Mouse (Mus musculus) gastrocnemius, adult 8-10 months (tissue): Measurements from ENCODE around the gene Sema3c. TPM values are rescaled to one million over a fixed set of nuclear protein-coding genes. Genes with fewer than 3 reads are reported as not detected.

Source experiments
- DNase-seq, 2 experiments: peaks; one replicate each; pipeline ENCODE4 v3.0.0; 2022; ENCODE audit warnings: low spot score in 2 of 2
- total RNA-seq, 4 experiments: library from RNA; stranded (reverse); gene quantifications; 2 replicates each; pipeline ENCODE4 v1.2.4; 2022

Sema3c gene
- total RNA-seq, 4 experiments from 2014 or later = 47.8 to 59.3 (median 49.8) TPM

DNA sequence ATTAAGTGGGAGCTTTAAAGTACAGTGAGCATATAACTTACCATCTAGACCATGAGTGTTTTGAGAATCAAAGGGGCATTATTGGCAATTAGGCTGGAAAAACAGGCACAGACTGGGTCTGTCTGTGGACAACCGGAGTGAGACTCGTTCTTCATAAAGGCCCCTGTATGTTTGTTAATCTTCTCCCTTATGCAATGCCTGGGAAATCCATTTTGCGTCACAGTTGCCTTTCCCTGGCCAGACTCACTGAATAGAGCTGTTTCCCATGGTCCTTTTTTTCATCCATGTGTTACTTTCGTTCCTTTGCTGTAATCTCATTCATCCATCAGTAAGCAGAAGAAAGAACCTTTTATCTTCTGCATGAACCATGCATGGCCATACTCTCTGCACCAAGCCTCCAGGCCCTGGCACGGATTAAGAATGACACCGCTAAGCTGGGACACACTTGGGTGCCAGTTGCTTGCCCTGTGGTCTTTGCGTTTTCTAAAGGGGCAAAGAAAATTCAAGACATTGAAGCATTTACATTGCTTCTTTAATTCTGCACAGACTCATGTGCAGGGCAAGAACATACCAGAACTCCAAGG is 73.7 kb downstream of the Sema3c start:
- DNase-seq = no peak

DNA sequence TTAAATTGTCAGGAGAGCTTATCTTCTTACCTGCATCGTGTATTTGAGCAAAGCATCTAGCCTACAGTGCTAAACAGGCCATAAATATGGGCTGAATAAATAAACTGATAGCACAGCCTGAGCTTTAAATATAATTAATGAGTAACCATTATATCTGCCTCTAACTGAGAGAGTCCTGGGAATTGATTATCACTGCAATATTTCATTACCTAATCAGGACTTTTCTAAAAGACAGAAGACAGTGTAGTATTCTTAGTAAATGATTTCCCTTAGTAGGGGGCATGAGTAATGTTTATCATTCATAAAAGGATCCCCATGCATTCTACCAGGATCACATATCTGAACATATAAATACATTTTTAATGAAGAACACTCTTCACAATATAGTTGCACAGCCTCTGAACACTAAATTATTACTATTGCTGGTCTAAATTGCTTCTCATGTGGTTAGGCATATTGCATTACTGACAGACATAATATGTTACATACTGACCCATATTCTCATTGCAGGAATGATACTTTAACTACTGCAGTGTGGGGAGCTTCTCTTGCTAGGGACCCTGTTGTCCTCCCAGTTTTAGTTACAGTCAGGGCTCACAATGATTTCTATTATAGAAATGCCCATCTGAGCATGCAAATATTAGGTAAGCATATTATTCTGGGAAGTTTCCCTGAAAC is 74.9 kb downstream of the Sema3c start:
- no peak for DNase-seq

DNA sequence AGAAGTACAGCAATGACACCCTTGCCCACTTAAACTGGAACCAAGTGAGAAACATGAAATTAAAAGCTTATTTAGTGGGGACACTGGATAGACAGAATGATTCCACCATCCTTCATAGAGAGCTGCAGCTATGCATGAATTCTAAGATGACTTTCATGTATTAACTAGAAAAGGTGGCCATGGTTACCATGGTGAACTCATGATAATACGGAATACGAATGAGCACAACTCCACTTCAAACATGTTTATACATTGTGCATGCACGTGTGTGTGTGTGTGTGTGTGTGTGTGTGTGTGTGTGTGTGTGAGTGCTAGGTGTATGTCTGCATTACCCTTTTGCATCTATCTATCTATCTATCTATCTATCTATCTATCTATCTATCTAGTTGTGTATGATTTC is 87.1 kb downstream of the Sema3c start:
- DNase-seq = no peak

GRCm38 (mm10) chr5:17671356-17671755 is 97.3 kb downstream of the Sema3c start:
- DNase-seq = no peak

DNA sequence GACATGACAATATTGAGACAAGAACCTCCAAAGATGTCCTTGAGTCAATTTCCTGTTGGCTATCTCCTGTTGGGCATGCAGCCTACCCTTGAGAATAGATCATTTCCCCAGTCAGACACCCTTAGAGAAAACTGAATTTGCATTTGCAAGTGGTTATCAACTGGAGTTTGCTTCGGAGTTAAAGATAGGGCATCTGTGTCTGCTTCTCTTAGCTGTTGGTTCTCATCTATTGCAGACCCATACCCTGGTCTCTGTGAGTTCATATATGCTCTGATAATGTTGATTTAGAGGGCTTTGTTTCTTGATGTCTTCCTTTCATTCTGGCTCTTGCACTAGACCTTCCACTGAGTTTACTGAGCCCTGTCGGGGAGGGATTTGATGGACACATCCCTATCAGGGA is 106.8 kb downstream of the Sema3c start:
- DNase-seq = no peak

GRCm38 (mm10) chr5:17689121-17689520 is 115.0 kb downstream of the Sema3c start:
- DNase-seq = peak; percentile 17 to 22

DNA sequence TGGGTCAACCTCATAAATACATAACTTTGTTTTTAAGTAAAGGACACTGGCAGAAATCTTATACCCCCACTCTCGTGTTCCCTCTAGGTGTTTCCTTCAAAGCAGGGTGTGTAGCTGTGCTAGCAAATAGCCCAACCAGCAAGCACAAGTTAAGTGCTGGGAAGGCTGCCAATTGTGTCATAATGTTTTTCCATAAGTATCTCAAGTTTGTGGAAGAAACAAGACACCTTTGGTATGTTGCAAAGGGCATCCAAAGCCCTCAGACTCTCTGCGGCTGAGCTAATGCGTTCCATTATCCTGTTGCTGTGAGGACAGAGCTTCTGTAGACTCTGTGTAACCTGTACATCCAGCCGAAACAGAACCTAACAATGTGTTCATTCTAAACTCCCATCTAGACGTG is 115.5 kb downstream of the Sema3c start:
- peak; percentile 53 to 56 for DNase-seq

DNA sequence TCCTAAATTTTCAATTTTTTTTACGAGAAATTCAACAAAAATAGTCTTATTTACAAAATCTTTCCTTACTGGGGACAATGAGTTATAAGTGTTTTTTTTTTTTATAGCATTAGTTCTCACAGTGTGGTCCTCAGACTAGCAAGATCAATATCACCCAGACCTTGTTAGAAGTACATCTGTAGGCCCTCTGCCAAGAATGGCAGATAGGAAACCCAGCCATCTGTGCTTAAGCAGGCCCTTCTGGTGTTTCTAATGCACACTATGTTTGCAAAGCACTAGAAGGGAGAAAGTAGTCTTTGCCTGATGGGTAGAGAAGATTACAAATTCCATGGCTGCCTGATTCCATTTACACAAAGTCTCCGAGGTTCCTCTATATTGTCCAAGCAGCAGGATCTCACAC is 121.3 kb downstream of the Sema3c start:
- no peak for DNase-seq

DNA sequence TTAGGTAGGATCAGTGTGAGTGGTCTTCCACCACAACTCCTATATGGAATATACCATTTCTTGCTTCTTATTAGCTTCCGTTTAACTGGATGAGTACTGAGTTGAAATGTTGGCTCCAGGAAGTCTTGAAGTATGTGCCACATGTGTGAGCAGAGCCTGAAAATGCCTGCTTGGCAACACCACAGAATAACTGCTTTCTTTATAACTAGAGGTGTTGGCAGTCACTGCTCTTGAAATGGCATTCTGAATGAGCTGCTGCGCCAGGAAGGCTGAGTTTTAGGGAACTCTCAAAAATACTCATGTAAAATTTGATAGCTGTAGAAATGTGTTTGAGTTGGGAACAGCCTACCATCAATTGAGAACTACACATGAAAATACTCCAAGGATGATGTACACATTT is 124.8 kb downstream of the Sema3c start:
- DNase-seq = no peak

DNA sequence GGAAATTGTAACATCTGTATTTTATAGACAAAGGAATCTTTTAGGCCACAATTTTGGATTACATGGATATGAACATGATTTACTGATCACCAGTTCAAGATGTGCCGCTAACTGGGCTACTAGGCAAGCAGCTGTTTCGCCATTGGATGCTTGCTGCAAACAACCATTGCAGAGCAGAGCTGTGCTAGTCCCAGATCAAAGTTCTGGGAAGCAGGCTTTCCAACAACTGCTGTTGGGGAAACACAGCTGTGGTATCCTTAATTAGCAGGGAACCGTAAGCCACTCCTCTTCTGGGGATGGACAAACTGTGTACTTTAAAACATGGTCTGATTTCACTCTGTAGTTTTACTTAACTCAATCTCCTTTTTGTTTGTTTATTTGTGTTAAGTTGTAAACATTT is 130.1 kb downstream of the Sema3c start:
- DNase-seq = no peak

DNA sequence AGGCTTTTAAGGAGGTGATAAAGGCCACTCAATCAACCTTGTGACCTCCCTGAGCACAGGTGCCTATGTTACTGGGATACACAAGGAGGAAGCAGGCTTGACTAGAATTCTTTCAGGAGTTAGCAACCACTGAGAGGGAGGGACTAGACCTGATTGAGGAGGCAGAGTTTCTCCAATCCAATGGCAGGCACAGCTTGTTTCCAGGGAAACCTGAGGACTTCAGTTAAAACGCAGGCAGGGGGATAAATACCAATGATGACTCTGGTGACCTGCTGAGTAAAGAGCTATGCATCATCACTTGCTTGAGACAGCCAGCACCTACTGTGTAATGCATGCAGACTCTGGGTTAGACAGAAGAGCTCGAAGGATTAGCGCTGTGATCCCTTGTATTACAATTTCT is 133.0 kb downstream of the Sema3c start:
- DNase-seq = no peak

DNA sequence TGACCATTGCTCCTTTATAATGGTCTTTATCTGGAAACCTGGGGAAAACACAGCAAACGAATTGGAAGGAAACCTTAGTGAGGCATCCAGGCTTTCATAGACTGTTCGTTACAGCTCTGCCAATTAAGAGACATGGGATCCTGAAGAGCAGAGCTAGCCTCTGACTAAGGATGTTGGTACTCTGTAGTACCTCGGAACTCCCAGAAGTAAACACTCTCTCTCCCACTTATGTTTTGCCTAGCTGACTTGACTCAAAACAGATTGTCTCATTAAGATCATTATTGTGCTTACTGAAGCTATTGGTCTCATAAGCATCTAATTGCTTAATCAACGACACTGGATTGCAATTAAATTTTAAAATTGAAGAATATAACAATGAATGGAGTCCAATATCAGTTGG is 138.3 kb downstream of the Sema3c start:
- DNase-seq = no peak

DNA sequence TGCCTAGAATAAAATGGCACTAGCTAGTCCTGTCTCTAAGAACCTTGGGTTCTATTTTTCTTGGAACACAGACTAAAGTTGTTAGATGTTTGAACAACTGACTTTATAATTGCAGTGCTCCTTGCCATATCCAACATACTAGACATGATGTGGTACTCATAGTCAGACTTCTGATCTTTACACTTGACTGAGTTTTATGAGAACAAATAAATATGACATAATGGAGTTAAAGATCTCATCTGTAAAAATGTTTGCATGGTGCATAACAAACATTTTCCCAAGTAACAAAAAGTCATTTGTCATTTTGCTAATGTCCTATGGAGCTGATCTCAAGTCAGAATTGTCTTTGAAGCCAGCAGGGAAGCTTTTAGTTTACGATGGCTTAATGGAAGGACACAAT is 141.1 kb downstream of the Sema3c start:
- DNase-seq = no peak

DNA sequence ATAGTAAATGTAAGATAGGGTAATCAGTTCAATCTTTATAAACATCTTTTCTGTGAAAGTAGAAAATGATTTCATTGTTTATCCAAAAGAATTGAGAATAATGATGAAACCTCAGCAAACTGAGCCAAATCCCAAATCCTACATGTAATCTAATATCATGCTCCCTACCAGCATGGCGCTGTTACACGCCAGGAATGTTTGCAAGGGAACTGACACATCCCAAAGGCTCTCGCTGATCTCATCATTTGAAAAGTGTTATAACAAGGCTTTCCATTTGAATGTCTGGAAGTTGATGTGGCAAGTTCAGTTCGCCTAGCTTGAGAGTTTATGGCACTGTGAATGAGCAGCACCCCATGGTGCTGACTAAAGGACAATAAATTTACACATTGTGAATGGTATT is 145.9 kb downstream of the Sema3c start:
- peak in 1 of 2 experiments; percentile 6 for DNase-seq

GRCm38 (mm10) chr5:17724031-17724430 is 149.9 kb downstream of the Sema3c start:
- DNase-seq = no peak

GRCm38 (mm10) chr5:17728047-17728446 is 154.0 kb downstream of the Sema3c start:
- DNase-seq = no peak

DNA sequence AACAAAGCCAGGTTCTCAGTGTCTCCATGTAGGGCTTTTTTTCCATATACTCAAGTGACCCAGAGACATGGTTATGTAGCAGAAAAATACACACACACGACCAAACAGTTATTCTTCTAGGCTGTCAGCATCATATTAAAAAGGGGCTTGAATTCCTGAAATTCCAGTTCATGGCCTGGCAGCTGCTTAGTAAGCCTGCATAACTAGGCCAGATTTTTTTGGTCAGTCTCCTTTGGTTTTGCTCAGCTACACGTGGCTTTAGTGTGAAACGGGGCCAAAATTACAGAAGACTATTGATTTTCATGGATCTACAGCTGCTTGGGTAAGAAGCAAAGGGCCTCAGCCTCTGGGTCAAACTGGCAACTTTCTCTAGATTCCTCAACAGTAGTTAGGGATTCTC is 165.7 kb downstream of the Sema3c start:
- DNase-seq = no peak

DNA sequence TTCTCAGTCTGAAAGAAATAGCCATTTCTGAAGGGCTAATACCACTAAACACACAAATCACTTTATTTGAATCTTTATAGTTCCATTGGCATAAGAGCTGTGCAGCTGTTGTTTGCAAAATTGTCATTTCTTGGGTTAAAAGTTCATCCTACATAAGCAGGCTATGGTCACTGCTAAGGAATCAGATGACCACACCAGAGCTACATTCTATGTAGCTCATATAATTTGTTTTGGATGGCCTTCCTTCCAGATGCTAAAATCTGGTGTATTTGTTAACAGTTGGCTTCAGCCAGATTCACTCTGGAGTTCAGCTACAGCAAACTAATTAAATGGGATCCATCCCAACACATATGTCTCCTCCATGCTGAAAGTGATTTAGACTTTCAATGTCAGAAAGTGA is 172.4 kb downstream of the Sema3c start:
- DNase-seq = no peak

- no peak for DNase-seq
Observed at GRCm38 (mm10) chr5:17747143-17747542, 173.1 kb downstream of the Sema3c start.

GRCm38 (mm10) chr5:17748293-17748692 is 174.2 kb downstream of the Sema3c start:
- no peak for DNase-seq

DNA sequence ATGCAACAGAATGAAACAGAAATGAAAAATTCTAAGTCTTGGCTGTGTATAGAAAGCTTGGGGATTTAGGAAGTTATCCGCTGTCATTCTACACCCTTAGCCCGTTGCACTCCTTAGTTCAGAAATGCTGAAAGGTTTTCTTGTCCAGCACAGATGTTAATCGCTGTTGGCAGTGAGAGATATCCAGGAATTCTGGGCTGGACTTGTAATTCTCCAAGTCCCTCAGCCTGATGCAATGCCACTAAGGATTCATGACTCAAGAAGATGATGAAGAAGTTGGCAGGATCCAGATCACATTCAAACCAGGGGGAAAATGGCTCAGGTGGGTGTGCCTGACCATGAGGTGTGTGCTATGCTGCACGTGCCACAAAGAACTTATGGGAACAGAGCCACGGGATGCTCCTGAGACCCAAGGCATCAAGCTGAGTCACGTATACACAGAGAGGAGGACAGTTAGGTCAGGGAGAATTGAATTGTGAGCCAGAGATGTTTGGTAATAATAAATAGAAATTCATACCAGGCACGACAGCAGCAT is 179.5 kb downstream of the Sema3c start:
- peak; percentile 10 to 23 for DNase-seq

- DNase-seq = no peak
Observed at GRCm38 (mm10) chr5:17766006-17766677, 192.1 kb downstream of the Sema3c start.

DNA sequence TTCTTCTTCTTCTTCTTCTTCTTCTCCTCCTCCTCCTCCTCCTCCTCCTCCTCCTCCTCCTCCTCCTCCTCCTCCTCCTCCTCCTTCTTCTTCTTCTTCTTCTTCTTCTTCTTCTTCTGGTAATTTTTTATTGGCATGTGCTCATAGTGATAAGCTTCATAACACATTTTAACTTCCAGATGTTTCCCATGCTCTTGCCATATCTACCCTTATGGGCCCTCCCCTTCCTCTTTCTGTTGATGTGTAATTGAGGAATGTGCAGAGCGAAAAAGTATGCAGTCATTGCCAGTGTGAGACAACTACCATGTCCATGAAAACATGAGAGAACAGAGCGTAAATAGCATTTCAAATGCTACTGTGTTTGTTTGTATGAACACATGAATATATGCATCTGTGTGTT is 196.2 kb downstream of the Sema3c start:
- DNase-seq = no peak
